Mouse (Mus musculus): ENCODE data around the gene Hrk.

GRCm38 (mm10) chr5:118169222-118170221 lies 5.1 kb downstream of the Hrk start:
- TF ChIP-seq CTCF (conservative IDR thresholded peaks at IDR 0.05 in 1 of 2, IDR thresholded peaks at IDR 0.05 in 1 of 2; ENCODE audit: low read depth in 2 of 2, low read length in 2 of 2): no peak
- no peak for TF ChIP-seq CHD1 (IDR thresholded peaks at IDR 0.05; ENCODE audit: low read depth, low read length)
- no peak for TF ChIP-seq EP300 (IDR thresholded peaks at IDR 0.05; ENCODE audit: low read length)
- no peak for TF ChIP-seq MAFK (IDR thresholded peaks at IDR 0.05; ENCODE audit: insufficient replicate concordance, low read length)
- no peak for TF ChIP-seq POLR2A (IDR thresholded peaks at IDR 0.05; ENCODE audit: low read depth, low read length)
- TF ChIP-seq SMC3 (IDR thresholded peaks at IDR 0.05; ENCODE audit: low read depth, low read length): no peak
- no peak for TF ChIP-seq RCOR1 (conservative IDR thresholded peaks at IDR 0.05; ENCODE audit: low read depth, low read length)
- TF ChIP-seq IRF4 (IDR thresholded peaks at IDR 0.05; ENCODE audit: low read depth, low read length): no peak
- TF ChIP-seq ELF1 (IDR thresholded peaks at IDR 0.05; ENCODE audit: low read depth, low read length): no peak
